Mouse (Mus musculus) effector memory CD4-positive, alpha-beta T cell, adult 7 months (primary cell): ENCODE data around the gene Mcoln3. TPM values are rescaled to one million over a fixed set of nuclear protein-coding genes. Genes with fewer than 3 reads are reported as not detected.

Source experiments
- polyA plus RNA-seq: library from polyadenylated mRNA; unstranded; fragments of 100-300 nt; shearing (Covaris generic); gene quantifications from one replicate; pipeline ENCODE4 v1.2.1, GENCODE M21; 2017

Gene Mcoln3
- polyA plus RNA-seq, result 2.4 TPM

DNA sequence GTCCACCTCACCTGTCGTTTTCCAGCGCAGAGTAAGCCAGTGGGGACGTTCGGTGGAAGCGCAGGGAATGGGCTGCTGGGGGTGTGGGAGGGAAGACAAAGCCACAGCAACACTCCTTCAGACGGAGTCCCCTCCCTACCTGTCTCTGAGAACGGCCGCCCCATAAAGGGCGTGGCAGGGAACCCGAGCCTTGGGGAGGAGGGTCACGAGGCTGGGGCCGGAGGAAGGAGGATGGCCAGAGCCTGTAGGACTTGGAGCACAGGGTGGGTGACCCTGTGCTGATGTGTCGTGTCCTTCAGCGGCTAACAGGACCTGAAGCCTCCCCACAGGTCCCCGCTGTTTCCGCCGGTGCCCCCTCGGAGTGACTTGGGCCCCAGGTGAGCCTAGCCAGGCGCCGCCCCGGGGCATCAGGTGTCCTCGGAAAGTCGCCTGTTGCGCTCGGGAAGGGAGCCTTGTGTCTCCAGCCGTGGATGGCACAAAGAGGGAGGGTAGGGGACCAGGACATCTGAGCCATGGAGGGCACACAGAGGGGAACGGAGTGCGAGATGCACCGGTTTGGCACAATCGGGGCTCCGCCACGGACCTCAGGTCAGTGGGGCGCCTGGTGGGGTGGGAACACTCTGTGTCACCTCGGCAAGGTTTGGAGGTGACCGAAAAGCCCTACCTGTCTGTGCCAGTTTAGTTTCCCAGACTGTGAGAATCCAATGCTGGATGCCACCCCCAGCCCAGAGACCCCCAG, at the start of gene Mcoln3:
TSS of gene Mcoln3 (plus strand) at position 193 of the 739 bp plus-strand sequence.

DNA sequence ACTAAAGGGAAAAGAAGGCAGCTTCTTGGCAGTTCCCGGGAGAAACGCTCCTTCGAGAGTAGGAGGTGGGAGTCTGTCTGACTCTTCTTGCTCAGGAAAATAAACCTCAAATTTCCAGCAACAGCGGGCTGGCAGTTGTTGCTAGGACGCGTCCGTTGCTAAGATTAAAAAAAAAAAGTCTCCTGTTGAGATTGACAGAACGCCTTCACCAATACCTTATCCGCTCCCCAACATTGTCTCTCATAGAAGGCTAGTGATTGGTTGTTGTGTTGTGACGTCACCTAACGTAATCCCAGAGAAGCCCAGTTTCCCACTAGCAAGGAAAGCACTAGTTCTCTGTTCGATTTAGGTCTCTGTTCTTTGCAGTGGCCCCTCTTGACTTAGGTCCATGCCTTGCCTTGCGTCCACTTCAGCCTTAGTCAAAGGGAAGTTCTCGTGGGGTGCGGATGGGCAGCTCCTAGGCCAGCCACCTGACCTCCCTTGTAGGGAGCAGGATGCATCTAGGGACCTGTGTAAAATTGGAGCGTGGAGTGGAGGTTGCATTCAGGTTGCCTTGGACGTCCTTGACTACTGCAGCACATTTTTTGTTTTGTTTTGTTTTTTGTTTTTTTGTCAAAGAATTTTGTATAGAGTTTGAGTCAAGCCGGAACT, 9.2 kb upstream of the Mcoln3 start, which contains the start of gene Wdr63:
TSS of gene Wdr63 (minus strand) at position 210 of the 651 bp plus-strand sequence.

DNA sequence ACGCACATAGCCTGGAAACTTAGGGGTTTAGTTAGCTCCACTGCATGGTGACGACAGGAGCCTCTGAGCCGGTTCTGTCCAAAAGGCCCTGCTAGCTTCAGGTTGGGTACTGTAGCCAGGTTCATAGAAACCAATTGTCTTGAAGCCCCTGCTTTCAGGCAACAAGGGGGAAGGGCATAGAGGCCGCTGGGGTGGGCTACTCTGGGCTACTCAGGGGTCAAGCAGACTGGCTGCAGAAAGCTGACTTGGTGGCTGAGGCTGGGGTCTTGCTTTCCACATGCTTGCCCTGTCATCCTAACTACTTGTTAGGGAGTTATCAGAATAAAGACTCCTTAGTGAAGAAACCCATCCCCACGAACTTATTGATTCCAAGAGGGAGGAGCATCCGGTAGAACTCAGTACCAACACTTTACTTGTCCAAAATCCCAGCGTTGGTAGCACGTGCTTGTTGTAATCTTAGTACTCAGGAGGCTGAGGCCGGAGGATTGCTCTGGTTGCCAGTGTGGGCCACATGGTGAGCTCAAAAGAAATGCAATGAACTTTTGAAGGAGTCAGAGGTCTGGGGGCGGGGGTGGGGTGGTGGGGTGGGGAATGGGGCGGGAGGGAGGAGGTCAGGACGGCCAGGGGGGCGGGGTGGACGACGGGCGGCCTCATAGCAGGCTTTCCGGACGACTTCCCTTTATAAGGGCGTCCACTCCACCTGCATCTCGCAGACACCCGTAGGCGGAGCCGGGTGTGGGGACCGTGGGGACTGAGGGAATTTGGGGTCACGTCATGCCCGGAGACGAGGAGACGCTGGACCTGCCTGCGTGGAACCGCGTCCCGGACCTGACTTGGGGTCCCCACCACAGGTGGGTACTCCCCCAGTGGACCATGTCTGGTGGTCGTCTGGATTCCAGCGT, 32.2 kb downstream of the Mcoln3 start, which contains the start of gene Mcoln2:
TSS of gene Mcoln2 (plus strand) at position 678 of the 902 bp plus-strand sequence.

Other genes starting within 250 kb of the Mcoln3 start
- 205 TPM for gene Bcl10, start 194.6 kb upstream of the Mcoln3 start, polyA plus RNA-seq
- gene 2410004B18Rik, start 179.4 kb upstream of the Mcoln3 start, polyA plus RNA-seq, result 78.5 TPM
- 0.52 TPM for gene Syde2, start 129.6 kb upstream of the Mcoln3 start, polyA plus RNA-seq
- not detected for gene Wdr63, start 9.3 kb upstream of the Mcoln3 start, polyA plus RNA-seq
- gene Mcoln2, start 32.4 kb downstream of the Mcoln3 start, polyA plus RNA-seq, result 20.6 TPM
- not detected for gene Lpar3, start 103.5 kb downstream of the Mcoln3 start, polyA plus RNA-seq